Mouse (Mus musculus) bone marrow, adult 2 months (tissue): ENCODE data around the gene Pepd. TPM values are rescaled to one million over a fixed set of nuclear protein-coding genes. Genes with fewer than 3 reads are reported as not detected.

Source experiments
- H3K27ac ChIP-seq: fragments of 200-500 bp; 2 replicates; pipeline ENCODE4 v1.5.1; 2012; ENCODE audit warnings: low read depth, mild to moderate bottlenecking, control low read depth, inconsistent platforms, low read length; ENCODE audit not compliant: control insufficient read depth, poor library complexity, insufficient read depth
- H3K4me1 ChIP-seq: fragments of 200-500 bp; 2 replicates; pipeline ENCODE4 v1.6.1; 2011; ENCODE audit warnings: low read length; ENCODE audit not compliant: control insufficient read depth, insufficient read depth
- H3K4me3 ChIP-seq: fragments of 200-500 bp; replicated peaks from 2 replicates; pipeline ENCODE3; 2011; ENCODE audit warnings: mild to moderate bottlenecking, low read depth, low read length, control low read depth; ENCODE audit not compliant: control insufficient read depth
- CTCF ChIP-seq: fragments of 200-500 bp; IDR thresholded peaks from 2 replicates; pipeline ENCODE4 v1.5.1; 2011; ENCODE audit warnings: low read length, control low read depth; ENCODE audit not compliant: control insufficient read depth, insufficient read depth
- POLR2A ChIP-seq: fragments of 200-500 bp; IDR thresholded peaks from 2 replicates; pipeline ENCODE4 v1.6.1; 2011; ENCODE audit warnings: low read depth, mild to moderate bottlenecking, control low read depth, low read length, borderline replicate concordance; ENCODE audit not compliant: control insufficient read depth
- WGBS: fragments of 180-500 bp; shearing (Covaris S2); methylation state at CpG from one replicate; pipeline ENCODE4 v1.1.7; 2018; 5-methylcytosine and 5-hydroxymethylcytosine counted together
- polyA plus RNA-seq: library from polyadenylated mRNA; stranded (reverse); fragments of >200 nt; gene quantifications from 2 replicates; pipeline ENCODE4 v1.2.4, GENCODE M21; 2011; ENCODE audit warnings: low replicate concordance; ENCODE audit not compliant: missing spikeins, insufficient read depth, insufficient read length

Pepd gene
- polyA plus RNA-seq, 1 experiment: 16.1 TPM

GRCm38 (mm10) chr7:34995872-34996662 lies 83.9 kb downstream of the Pepd start:
- TF ChIP-seq POLR2A (no peak), CTCF (no peak)
- Histone ChIP-seq H3K4me3 (no peak overlapping the region), H3K27ac (no peak overlapping the region), H3K4me1 (no peaks in the 10 kb centered on the region)
- WGBS: 71% methylated on average over 7 of the region's 7 CpGs

GRCm38 (mm10) chr7:35000839-35001238 lies 88.7 kb downstream of the Pepd start:
- no peaks in the 10 kb centered on the region for H3K4me1 ChIP-seq
- H3K4me3 ChIP-seq: no peak overlapping the region
- peak; percentile 84 for TF ChIP-seq CTCF
- no peak for TF ChIP-seq POLR2A
- 38% methylated on average over 6 of the region's 6 CpGs for WGBS
- H3K27ac ChIP-seq: no peak overlapping the region

- no peak overlapping the region for H3K4me3 ChIP-seq
- no peak overlapping the region for H3K27ac ChIP-seq
- TF ChIP-seq POLR2A (no peak), CTCF (no peak)
- 90% methylated on average over 7 of the region's 7 CpGs for WGBS
- H3K4me1 ChIP-seq: no peaks in the 10 kb centered on the region
Measured at GRCm38 (mm10) chr7:35003171-35003737, 91.1 kb downstream of the Pepd start.

GRCm38 (mm10) chr7:35006661-35007060 lies 94.5 kb downstream of the Pepd start:
- H3K4me3 ChIP-seq: no peak overlapping the region
- H3K27ac ChIP-seq: no peak overlapping the region
- TF ChIP-seq POLR2A: no peak
- TF ChIP-seq CTCF: no peak
- WGBS: 85% methylated on average over 7 of the region's 7 CpGs
- no peaks in the 10 kb centered on the region for H3K4me1 ChIP-seq

GRCm38 (mm10) chr7:35013228-35013627 lies 101.0 kb downstream of the Pepd start:
- H3K4me1 ChIP-seq: no peaks in the 10 kb centered on the region
- TF ChIP-seq CTCF (no peak), POLR2A (no peak)
- no peak overlapping the region for H3K27ac ChIP-seq
- no peak overlapping the region for H3K4me3 ChIP-seq
- 82% methylated on average over 9 of the region's 9 CpGs for WGBS

- no peak overlapping the region for H3K4me3 ChIP-seq
- TF ChIP-seq POLR2A: no peak
- TF ChIP-seq CTCF: no peak
- no peaks in the 10 kb centered on the region for H3K4me1 ChIP-seq
- no peak overlapping the region for H3K27ac ChIP-seq
- 82% methylated on average over 2 of the region's 2 CpGs for WGBS
Measured at GRCm38 (mm10) chr7:35015252-35015651, 103.1 kb downstream of the Pepd start.

- no peak overlapping the region for H3K27ac ChIP-seq
- WGBS: 92% methylated on average over 10 of the region's 10 CpGs
- no peaks in the 10 kb centered on the region for H3K4me1 ChIP-seq
- TF ChIP-seq CTCF: no peak
- no peak for TF ChIP-seq POLR2A
- no peak overlapping the region for H3K4me3 ChIP-seq
Measured at GRCm38 (mm10) chr7:35021365-35021764, 109.2 kb downstream of the Pepd start.

GRCm38 (mm10) chr7:35023251-35023650 lies 111.1 kb downstream of the Pepd start:
- 65% methylated on average over 4 of the region's 4 CpGs for WGBS
- Histone ChIP-seq H3K4me1 (peaks cover 2% of the 10 kb centered on the region; the same call in 1 of the 2 replicates), H3K27ac (no peak overlapping the region), H3K4me3 (no peak overlapping the region)
- TF ChIP-seq POLR2A: no peak
- TF ChIP-seq CTCF: no peak

GRCm38 (mm10) chr7:35024426-35024825 lies 112.2 kb downstream of the Pepd start:
- Histone ChIP-seq H3K4me1 (peaks cover 6% of the 10 kb centered on the region), H3K4me3 (no peak overlapping the region), H3K27ac (no peak overlapping the region)
- WGBS: 86% methylated on average over 1 of the region's 1 CpGs
- TF ChIP-seq POLR2A (no peak), CTCF (no peak)
